Mouse (Mus musculus): ENCODE measurements around the gene Btd.

Gene Btd

GRCm38 (mm10) chr14:31700376-31700775 lies 59.5 kb downstream of the Btd start:
- DNase-seq (ENCODE audit: low spot score), result no peak

GRCm38 (mm10) chr14:31709343-31709742 lies 68.5 kb downstream of the Btd start:
- no peak for DNase-seq (ENCODE audit: low spot score)

DNA sequence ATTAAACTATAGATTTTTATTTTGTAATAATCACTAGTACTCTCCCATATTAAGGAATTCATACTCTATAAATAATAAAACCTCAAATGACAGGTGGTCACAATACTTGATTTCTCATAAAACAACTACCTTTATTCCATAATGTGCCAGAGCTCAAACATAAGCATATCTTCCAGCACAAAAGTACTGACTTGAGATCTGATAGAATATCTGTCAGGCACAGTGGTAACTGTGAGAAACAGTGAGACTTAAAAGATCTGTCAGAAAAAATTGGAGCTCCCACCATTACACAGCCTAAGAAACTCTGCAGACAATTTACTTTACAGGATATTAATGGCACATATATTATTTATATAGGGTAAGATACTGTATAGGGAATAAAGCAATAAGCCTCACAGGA lies 74.8 kb downstream of the Btd start:
- no peak for DNase-seq (ENCODE audit: low spot score)

GRCm38 (mm10) chr14:31717360-31717759 lies 76.5 kb downstream of the Btd start:
- DNase-seq (ENCODE audit: low spot score), result no peak
